Mouse (Mus musculus): ENCODE measurements around the gene Pard6b.

DNA sequence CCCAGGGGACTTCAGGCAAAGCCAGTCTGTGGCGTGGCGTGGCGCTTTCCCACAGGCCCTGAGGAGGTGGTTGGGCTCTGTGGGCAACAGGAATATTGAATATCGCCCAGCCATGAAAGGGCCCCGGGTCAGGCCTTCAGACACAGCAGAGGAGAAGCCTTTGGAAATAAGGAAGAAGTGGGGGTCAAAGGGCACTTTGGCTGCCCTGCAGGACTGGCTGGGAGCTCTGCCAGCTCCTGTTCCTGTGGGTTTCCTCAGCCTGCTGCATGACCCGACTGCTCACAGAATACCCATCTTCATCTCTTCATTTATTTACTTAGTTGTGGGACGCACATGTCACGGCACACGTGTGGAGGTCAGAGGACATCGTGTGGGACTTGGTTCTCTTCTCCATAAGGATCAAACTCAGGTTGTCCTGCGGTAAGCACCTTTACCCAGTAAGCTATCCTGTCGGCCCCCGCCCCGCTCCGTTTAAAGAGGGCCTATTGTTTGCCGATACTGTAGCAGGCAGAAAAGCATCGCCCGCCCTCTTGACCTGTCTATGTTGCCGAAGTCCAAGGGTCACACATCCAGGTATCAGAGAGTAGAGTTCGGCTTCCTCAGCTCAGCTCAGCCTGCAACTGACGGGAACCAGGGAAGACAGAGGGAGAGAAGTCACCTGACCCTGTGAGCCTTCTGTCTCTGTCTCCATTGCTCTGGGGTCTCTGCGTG is 67.1 kb downstream of the Pard6b start:
- TF ChIP-seq CTCF (IDR thresholded peaks at IDR 0.05; ENCODE audit: low read depth) (no peak), EP300 (IDR thresholded peaks at IDR 0.05; ENCODE audit: low read depth) (no peak)
